Comparison of ENCODE assay signal across 16 mouse cellular contexts in the genomic region with DNA sequence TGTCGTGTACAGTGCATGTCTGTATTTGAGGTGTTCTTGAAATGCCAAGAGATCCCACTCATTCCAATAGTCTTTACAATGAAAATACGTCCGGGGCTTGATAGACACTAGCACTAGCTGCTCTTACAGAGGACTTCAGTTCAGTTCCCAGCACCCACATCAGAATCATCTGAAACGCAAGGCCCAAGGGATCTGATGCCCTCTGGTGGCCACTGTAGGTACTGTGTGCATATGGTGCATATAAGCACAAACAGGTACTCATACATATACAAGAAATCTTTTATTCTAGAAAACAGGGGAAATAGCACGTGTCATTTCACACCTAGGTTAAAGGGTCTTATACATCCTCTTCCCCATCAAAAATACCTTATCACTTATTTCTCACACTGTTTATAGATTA.
DNase-seq lines count a peak whose midpoint lies in the region; ATAC-seq and TF ChIP-seq lines count a peak whose summit lies in the region.
"Had no signal": no experiment of that assay in that cellular context is flagged by ENCODE, and none has a peak within 500 bp of the region (broad histone marks: within the 10 kb centered on the region; RNA-seq: fewer than 3 reads in every experiment).

No protein-coding gene starts in this region.

- H3K27ac ChIP-seq in intestine, postnatal 0 days (ENCODE audit: low read depth, low read length) = no peak overlapping the region
- H3K27ac ChIP-seq in intestine, embryonic 16.5 days (ENCODE audit: low read length) = no peak overlapping the region
- H3K27ac ChIP-seq: midbrain, embryonic 12.5 days had no signal

- peak; percentile 51 for TF ChIP-seq CTCF in intestine, postnatal 0 days (IDR thresholded peaks at IDR 0.05; ENCODE audit: low read depth)
- 0 out of 2 replicates have a peak, but pooled peaks have one; percentile 15 for TF ChIP-seq CTCF in G1E (IDR thresholded peaks at IDR 0.05; ENCODE audit: low read depth, low read length)
- TF ChIP-seq CTCF in brain, embryonic 14.5 days (IDR thresholded peaks at IDR 0.05; ENCODE audit: borderline replicate concordance, extremely low read depth, insufficient read depth, insufficient read length) = peak; percentile 25; the same call in 1 of the 2 replicates

- no peaks in the 10 kb centered on the region for H3K4me1 ChIP-seq in intestine, postnatal 0 days (replicated peaks; ENCODE audit: control insufficient read depth, insufficient read depth, low read length)
- no peaks in the 10 kb centered on the region for H3K4me1 ChIP-seq in intestine, embryonic 16.5 days (ENCODE audit: control insufficient read depth, insufficient read depth, low read length)
- no peaks in the 10 kb centered on the region for H3K4me1 ChIP-seq in G1E (ENCODE audit: insufficient read depth, low read depth, low read length)
- H3K4me1 ChIP-seq: midbrain, embryonic 12.5 days had no signal

- no peak for ATAC-seq in intestine, postnatal 0 days
- ATAC-seq in intestine, embryonic 16.5 days = no peak
- no peak for ATAC-seq in G1E (ENCODE audit: extremely low read depth, insufficient number of reproducible peaks, low FRiP score, poor library complexity, severe bottlenecking)
- ATAC-seq: forebrain, embryonic 14.5 days had no signal

- no peaks in the 10 kb centered on the region for H3K27me3 ChIP-seq in intestine, postnatal 0 days (replicated peaks; ENCODE audit: control insufficient read depth, insufficient read depth, low read length)
- no peaks in the 10 kb centered on the region for H3K27me3 ChIP-seq in intestine, embryonic 16.5 days (replicated peaks; ENCODE audit: control insufficient read depth, insufficient read depth, low read length)
- no peaks in the 10 kb centered on the region for H3K27me3 ChIP-seq in G1E (ENCODE audit: insufficient read depth, low read length)
- H3K27me3 ChIP-seq: midbrain, embryonic 12.5 days had no signal

- DNase-seq in lung, postnatal 36 days = peak; percentile 1
- no peak for DNase-seq in lung, postnatal 25 days (ENCODE audit: low spot score)
- DNase-seq in G1E (ENCODE audit: low spot score) = no peak
- DNase-seq in brain, embryonic 14.5 days (ENCODE audit: low read depth) = no peak
- DNase-seq in cerebellum, postnatal 36 days = no peak
- DNase-seq: adrenal gland, postnatal 14 days; cerebellum, adult 9-11 months; embryo, embryonic 11 days; gastrocnemius, postnatal 10 days; layer of hippocampus, adult 9-11 months; lung, postnatal 4 days; spleen, adult 18-20 months had no signal

- no peak overlapping the region for H3K4me2 ChIP-seq in intestine, postnatal 0 days (replicated peaks; ENCODE audit: low read depth)
- no peak overlapping the region for H3K4me2 ChIP-seq in intestine, embryonic 16.5 days (ENCODE audit: low read depth, low read length)
- H3K4me2 ChIP-seq: midbrain, embryonic 12.5 days had no signal

- H3K36me3 ChIP-seq in intestine, postnatal 0 days (ENCODE audit: control insufficient read depth, insufficient read depth) = no peaks in the 10 kb centered on the region
- H3K36me3 ChIP-seq in intestine, embryonic 16.5 days (ENCODE audit: control insufficient read depth, insufficient read depth, low read length) = no peaks in the 10 kb centered on the region
- no peaks in the 10 kb centered on the region for H3K36me3 ChIP-seq in G1E (replicated peaks)
- H3K36me3 ChIP-seq: midbrain, embryonic 12.5 days had no signal

- no peak overlapping the region for H3K9ac ChIP-seq in intestine, postnatal 0 days (ENCODE audit: low read depth, low read length)
- no peak overlapping the region for H3K9ac ChIP-seq in intestine, embryonic 16.5 days (ENCODE audit: low read depth, low read length)
- H3K9ac ChIP-seq: midbrain, embryonic 12.5 days had no signal

- no peak overlapping the region for H3K4me3 ChIP-seq in intestine, postnatal 0 days (ENCODE audit: low read depth, low read length)
- no peak overlapping the region for H3K4me3 ChIP-seq in intestine, embryonic 16.5 days (ENCODE audit: low read length)
- no peak overlapping the region for H3K4me3 ChIP-seq in G1E (ENCODE audit: low read depth, low read length)
- H3K4me3 ChIP-seq: midbrain, embryonic 12.5 days had no signal

- H3K9me3 ChIP-seq in intestine, postnatal 0 days (ENCODE audit: control insufficient read depth) = peaks cover 3% of the 10 kb centered on the region
- no peaks in the 10 kb centered on the region for H3K9me3 ChIP-seq in intestine, embryonic 16.5 days (ENCODE audit: control insufficient read depth, low read length)
- peaks cover 3% of the 10 kb centered on the region; the same call in 1 of the 2 replicates for H3K9me3 ChIP-seq in G1E (replicated peaks)
- H3K9me3 ChIP-seq: midbrain, embryonic 12.5 days had no signal

- WGBS in intestine, postnatal 0 days = 94% methylated on average over 5 of the region's 5 CpGs
- WGBS in intestine, embryonic 16.5 days = 95% methylated on average over 5 of the region's 5 CpGs

- no peak for TF ChIP-seq POLR2A in brain, embryonic 14.5 days (IDR thresholded peaks at IDR 0.05; ENCODE audit: borderline replicate concordance, extremely low read depth, insufficient read depth, insufficient read length, poor library complexity, severe bottlenecking)
